Mouse (Mus musculus): ENCODE measurements at regions not wholly inside any gene's neighbourhood (a gene's known extent, or its start where the extent isn't known, plus 50 kb on each side); places are given as distances from the start of the nearest gene placed in this dataset.

- DNase-seq = no peak
These were observed 75.6 kb upstream of the Tmprss2 start for GRCm38 (mm10) chr16:97686561-97686960.

DNA sequence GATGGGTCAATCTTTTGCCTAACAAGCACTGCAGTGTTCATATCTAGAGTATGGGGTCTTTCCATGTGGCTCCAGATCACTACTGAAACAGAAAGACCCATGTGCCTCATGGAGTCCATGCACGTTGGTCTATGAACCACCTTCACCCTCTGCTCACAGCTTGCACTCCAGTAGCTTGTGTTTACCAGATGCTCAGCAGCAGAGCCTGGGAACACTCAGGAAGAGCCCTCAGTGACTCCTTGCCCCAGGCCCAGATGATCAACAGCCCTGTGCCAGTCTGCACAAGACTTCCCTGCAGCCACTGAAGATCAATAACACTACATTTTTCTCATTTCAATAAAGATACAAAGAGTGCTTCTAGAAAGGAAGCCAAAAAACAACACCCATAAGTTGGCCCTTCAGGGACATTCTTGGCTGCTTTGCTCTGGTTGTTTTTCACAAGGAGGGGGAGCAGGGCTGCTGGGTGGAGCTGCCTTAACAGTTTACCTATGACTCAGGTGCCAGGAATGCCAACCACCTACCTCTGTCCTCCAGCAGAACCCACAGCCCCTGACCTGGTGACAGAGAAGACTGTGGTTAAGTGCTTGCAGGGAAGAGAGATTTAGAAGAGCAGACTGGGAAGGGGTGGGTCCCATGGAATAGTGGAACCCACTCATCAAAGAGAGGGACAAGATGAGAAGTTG, 74.7 kb upstream of the Tmprss2 start:
- DNase-seq = no peak

GRCm38 (mm10) chr16:97681191-97681590, 70.2 kb upstream of the Tmprss2 start:
- DNase-seq = no peak

GRCm38 (mm10) chr16:97679820-97680219, 68.8 kb upstream of the Tmprss2 start:
- no peak for DNase-seq

DNA sequence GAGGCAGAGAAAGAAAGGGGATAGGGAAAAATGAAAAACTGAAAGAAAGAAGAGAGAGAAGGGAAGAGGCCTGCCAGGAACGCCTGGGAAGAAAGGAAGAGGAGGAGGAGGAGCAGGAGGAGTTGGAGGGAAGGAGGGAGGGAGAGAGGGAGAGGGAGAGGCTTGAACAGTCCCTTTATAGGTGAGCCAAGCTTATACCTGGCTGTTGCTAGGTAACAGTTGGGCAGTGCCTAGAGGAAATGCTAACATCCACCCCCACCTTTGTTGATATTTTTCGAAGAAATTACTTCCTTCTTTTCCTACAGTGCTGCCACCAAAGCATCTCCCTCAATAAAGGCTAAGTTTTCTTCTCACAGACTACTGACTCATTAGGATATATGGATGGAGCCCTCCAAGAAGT, 68.3 kb upstream of the Tmprss2 start:
- no peak for DNase-seq

- DNase-seq = no peak
These were observed 66.6 kb upstream of the Tmprss2 start for GRCm38 (mm10) chr16:97677621-97678020.

GRCm38 (mm10) chr16:97673576-97673975, 62.6 kb upstream of the Tmprss2 start:
- DNase-seq = no peak

DNA sequence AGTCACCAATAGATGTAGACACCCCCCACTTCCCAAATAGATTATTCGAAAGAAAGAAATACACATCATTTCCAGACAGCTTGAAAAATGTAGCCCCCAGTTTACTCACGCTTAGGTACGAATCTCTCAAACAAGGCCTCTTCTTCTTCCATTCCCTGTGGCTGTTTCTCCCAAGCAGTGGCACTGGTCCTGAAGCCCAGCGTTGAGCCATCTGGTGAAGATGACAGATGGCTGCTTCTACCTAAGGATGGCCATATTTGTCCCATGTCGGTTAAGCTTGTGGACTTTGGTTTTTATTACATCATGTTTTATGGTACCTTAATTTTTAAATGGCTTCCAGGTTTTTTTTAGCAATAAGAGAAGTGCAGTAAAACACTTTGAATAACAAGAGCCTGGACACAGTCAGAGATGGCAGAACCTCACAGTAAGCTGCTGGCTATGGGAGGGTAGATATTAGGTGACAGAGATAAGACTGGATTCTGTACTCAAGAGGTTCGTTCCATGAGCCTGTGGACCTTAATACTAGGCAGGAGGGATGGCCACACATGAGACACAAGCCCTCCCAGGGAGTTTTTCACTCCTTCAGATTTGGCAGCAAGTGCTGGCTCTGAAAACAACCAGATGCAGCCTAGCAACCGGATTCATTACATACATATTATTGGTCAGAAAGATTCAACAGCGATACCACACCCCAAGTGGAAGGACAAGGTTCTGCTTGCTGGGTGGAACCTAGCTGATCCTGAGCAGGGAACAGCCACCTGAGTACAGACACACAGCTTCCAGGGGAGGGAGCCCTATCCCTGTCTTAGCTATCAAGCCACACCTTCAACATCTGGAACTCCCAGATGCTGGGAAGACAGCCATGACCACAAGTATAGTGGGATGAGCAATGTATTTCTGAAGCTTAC, 59.4 kb upstream of the Tmprss2 start:
- peak; percentile 44 for DNase-seq

DNA sequence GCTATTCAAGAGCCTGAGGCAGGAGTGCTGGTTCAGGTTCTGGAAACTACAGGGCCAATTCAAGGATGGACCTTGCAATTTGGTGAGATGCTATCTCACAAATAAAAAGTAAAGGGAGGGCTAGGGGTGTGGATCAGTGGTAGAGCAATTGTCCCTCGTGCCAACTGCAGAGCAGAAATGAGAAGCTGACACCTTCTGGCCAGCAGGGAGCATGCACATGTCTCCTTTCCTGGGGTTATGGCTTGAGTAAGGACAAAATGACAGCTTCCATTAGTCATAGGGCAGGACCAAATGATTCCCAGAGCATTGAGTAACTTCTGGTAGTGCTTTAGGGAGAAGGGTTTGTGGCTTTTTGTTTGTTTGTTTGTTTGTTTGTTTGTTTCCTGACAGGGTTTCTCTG, 56.5 kb upstream of the Tmprss2 start:
- no peak for DNase-seq

GRCm38 (mm10) chr16:97665518-97665917, 54.5 kb upstream of the Tmprss2 start:
- no peak for DNase-seq
